Mouse (Mus musculus): ENCODE measurements at regions not wholly inside any gene's neighbourhood (a gene's known extent, or its start where the extent isn't known, plus 50 kb on each side); places are given as distances from the start of the nearest gene placed in this dataset.
A peak's percentile ranks its signal among the peaks of the same experiment; 100 is the strongest.

DNA sequence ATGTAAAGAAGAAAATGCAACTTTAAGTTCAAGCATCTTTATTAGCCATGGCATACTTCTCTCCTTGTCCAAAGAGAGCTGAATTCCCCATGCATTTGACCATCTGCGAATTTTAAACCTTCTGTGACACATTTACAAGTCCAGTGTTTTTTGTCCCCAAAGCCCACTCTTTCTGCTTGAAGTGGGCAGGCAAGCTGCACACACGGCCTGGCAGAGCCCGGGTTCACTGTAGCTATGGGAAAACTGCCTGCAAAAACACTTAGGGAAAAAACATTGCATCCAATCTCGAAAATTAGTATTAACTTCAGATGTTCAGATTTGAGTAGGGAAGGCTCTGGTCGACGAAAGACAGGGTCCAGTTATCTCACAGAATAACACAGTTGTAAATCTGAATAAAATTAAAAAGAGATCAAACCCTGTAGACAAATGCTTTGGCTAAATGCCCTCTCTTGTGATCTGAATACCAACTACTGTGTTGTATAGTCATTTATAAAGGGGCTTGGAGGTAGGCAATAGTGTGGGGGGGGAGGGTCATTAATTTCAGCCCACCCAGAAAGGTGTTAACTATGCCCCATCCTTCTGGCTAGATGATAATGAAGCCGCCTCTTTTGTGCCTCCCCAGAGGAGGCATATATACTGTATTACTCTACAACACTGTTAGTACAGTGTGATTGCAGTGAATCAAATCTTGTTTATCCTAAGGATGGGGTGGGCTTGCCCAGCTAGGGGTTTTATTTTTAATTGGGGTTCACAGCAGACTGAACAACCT, 793.7 kb downstream of the Nr2f2 start:
- no peak for DNase-seq

DNA sequence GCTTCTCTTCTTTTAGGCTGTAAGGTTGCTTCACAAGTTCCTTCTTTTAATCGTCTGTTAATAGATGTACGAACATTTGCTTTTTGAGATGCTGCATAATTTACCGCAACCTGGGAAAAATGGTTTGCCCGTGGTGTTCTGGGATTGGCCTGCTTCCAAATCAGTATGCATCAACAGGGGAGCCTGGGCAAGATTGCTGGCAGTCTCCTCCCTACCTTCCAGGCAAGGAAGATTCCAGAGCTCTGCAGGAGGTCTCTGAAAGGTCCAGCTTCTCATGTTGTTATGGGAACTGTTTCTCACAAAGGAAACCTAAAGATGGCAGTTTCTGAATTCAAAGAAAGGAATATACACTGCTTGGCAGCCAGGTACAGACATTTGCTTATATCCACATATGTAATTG, 799.6 kb downstream of the Nr2f2 start:
- DNase-seq: no peak

DNA sequence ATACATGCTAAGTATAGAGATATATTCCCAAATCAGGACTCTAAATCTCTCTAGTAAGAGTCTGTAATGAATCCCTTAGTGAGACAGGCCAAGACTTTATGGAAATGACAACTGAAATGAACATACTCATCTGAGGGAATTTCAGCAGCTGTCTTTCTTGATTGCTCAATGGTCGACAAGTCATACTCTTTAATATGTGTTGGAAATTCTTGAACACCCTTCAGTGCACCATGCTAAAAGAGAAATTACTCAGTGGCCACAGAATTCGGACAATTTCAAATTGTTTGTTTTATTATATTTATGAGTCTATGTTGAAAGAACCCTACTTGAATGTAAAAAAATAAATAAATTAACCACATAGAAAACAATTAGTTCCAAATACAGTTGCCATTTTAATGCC, 802.1 kb downstream of the Nr2f2 start:
- no peak for DNase-seq

DNA sequence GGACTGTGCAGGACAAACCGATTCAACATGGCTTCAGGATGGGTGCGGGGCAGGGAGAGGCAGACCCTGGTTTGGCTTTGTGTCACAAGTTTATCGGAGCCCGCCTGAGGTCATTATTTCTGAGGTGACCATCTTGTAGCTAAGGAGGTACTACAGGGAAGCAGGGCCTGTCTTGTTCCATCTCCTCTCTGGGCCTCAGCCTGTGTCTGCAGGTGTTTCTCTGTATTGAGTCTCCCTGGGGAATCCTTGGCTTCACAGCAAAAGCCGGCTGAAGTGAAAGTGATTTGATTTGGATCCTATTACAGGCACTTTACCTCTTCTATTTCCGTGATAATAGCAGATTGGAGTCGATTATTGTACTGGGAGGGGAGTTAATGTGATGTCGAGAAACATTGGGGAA, 805.7 kb upstream of the Arrdc4 start:
- DNase-seq: no peak

GRCm38 (mm10) chr7:69553981-69554380, 804.9 kb upstream of the Arrdc4 start:
- no peak for DNase-seq

- no peak for DNase-seq
Observed at GRCm38 (mm10) chr7:69536072-69536471, 787.0 kb upstream of the Arrdc4 start.

DNA sequence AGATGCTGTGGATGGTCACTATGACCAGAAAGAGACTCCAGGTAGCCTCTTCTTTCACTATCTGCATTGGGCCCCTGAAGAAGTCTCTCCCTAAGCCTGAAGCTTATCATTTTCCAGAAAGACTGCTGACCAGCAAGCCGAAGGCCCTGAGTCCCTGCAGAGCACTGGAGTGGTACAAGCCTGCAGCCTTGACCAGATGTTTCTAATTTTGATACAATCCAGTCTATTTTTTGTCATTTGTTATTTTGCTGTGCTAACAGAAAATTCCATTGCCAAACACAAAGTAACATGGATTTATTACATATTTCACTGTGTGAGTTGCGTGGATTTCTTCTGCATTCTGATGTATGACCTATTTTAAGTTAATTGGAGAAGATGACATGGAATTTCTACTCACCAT, 764.9 kb upstream of the Arrdc4 start:
- no peak for DNase-seq

DNA sequence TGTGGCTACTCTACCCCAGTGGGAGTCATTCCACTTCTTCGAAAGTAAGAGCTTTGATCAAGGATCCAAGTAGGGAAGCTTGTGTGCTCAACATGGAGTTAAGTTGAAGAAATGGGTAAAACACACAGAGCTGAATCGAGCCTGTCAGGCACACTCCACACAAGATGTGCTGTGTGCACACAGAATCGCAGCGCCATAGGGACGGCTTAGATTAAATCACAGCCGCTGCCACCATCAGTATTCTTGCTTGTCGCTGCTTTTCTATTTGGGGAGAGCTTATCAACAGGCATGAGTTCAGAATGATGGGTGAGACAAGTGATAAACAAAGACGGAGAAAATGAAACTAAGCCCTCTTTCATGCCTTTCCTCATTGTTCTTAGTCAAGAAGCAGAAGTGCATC, 761.3 kb upstream of the Arrdc4 start:
- no peak for DNase-seq

DNA sequence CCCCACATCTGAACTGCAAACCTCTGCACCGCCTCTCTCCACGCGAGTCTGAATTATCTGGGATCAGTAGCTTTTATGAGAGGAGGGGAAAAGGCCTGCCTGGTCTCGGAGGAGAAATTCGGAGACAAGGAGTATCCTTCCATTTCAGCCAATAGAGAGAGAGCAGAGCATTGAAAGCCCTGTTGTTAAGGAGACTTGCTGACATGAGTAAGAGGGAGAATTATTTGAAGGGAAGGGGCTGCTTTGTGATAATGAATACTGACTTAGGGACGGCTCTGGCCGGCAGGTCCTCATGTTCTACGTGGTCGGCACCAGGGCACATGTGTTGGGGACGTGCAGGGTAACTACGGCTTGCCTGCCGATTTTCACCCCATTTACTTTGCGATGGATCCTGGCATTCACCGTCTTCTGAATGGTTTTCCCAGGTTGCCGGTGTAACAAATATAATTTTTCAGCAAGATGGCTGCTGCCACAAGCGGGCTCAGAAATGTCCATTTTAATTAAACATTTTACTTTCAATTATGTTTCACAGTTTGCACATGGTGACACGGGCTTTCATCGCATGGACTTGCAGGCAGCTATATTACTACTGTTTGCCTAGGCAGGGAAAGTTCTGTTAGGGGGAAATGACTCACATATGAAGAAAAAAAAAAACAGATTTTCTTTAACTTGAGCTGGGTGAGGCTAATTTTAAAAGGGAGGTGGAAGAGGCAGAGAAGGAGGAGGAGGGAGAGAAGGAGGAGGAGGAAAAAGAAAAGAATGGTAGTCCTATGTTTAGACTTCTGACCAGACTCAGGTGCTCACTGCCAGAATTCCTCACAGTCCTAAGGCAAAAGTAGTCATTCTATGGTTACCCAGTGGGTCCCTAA, 744.3 kb upstream of the Arrdc4 start:
- no peak for DNase-seq

- peak; percentile 44 to 78 for DNase-seq
Observed at GRCm38 (mm10) chr7:69490566-69491466, 741.8 kb upstream of the Arrdc4 start.

DNA sequence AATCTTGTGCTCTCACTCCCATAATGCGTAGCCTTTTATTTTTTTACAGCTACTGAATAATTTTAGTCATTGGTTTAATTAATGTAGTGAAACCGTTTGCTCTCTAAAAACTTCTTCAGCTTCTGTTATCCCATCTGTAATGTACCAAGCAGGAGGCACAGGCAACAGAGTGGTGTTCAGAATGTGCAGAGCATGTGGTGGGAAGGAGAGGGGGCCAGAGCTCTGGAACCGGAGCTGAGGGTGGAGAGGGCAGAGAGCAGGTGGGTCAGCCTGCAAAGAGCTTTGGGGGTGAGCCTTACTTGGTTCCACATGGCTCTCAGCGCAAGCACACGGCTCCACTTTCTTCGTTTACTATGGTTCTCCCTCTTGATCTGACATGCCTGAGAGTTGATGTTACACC, 739.6 kb upstream of the Arrdc4 start:
- no peak for DNase-seq

DNA sequence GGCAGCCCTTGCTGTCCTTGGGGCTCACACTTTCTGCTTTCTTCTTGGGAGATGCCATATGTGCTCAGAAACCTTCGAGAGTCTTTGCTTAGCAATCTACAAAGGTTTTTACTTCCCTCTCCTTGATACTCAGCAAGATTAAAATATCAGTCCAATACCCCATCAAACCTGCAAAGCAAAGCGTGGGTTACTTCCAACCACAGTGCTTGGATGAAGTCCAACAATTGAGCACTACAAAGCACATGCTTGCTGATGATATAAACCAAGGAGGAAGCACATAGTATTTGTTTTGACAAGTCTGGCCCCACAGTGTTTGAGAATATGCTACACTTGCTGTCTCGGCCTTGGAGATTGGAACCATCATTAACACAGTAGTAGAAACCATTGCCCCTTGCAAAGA, 738.1 kb upstream of the Arrdc4 start:
- no peak for DNase-seq

DNA sequence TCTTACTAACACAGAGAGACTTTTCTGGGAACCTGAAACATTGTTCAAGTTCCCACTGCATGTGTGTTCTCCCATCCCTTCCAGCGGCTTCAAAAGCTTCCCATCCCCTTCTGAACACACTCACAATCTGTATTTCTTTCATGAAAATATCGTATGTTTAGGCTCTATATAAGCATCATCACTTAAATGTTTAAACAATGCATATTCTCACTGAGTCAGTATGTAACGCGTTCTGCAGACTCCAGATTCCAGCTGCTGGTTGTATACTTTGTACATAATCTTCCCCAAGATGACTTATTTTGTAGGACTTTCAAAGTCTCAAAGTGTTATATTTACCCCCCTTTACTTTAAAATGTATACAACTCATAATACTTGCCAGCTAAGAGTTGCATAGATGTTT, 735.5 kb upstream of the Arrdc4 start:
- DNase-seq: no peak
